Mouse (Mus musculus): ENCODE measurements at regions not wholly inside any gene's neighbourhood (a gene's known extent, or its start where the extent isn't known, plus 50 kb on each side); places are given as distances from the start of the nearest gene placed in this dataset.

GRCm38 (mm10) chr3:133901931-133902330 lies 334.4 kb upstream of the Cxxc4 start:
- TF ChIP-seq CTCF (IDR thresholded peaks at IDR 0.05; ENCODE audit: low read depth): no peak
- TF ChIP-seq EP300 (optimal IDR thresholded peaks at IDR 0.05): no peak

Data from stomach, postnatal 0 days (tissue).